Mouse (Mus musculus): ENCODE data around the gene Ftsj3.
"Not testable (repeated sequence)": the region's sequence is repeated elsewhere in the genome, so short reads cannot be mapped to it uniquely, and the experiment has no call there.

Gene Ftsj3

GRCm38 (mm10) chr11:106268326-106269059 is 12.6 kb upstream of the Ftsj3 start:
- DNase-seq (ENCODE audit: low spot score in 2 of 2), result no peak

- DNase-seq (ENCODE audit: low spot score in 2 of 2), result no peak
Observed at GRCm38 (mm10) chr11:106267871-106268270, 12.0 kb upstream of the Ftsj3 start.

GRCm38 (mm10) chr11:106267311-106267852 is 11.5 kb upstream of the Ftsj3 start:
- DNase-seq (ENCODE audit: low spot score in 2 of 2), result no peak

- DNase-seq (ENCODE audit: low spot score in 2 of 2), result no peak
Observed at GRCm38 (mm10) chr11:106266431-106266830, 10.6 kb upstream of the Ftsj3 start.

GRCm38 (mm10) chr11:106265570-106265969 is 9.7 kb upstream of the Ftsj3 start:
- no peak for DNase-seq (ENCODE audit: low spot score in 2 of 2)

- DNase-seq (ENCODE audit: low spot score in 2 of 2), result no peak
Observed at GRCm38 (mm10) chr11:106264988-106265387, 9.1 kb upstream of the Ftsj3 start.

GRCm38 (mm10) chr11:106263963-106264362 is 8.1 kb upstream of the Ftsj3 start:
- no peak for DNase-seq (ENCODE audit: low spot score in 2 of 2)

GRCm38 (mm10) chr11:106260826-106261450 is 5.1 kb upstream of the Ftsj3 start:
- DNase-seq (ENCODE audit: low spot score in 2 of 2), result no peak

- no peak for DNase-seq (ENCODE audit: low spot score in 2 of 2)
Observed at GRCm38 (mm10) chr11:106256775-106257174, 896 bp upstream of the Ftsj3 start.

GRCm38 (mm10) chr11:106255174-106255573 is 705 bp downstream of the Ftsj3 start:
- DNase-seq (ENCODE audit: low spot score in 2 of 2), result no peak

GRCm38 (mm10) chr11:106254767-106255166 is 1.1 kb downstream of the Ftsj3 start:
- DNase-seq (ENCODE audit: low spot score in 2 of 2), result no peak

GRCm38 (mm10) chr11:106249326-106249725 is 6.6 kb downstream of the Ftsj3 start:
- DNase-seq (ENCODE audit: low spot score in 2 of 2), result no peak

- no peak for DNase-seq (ENCODE audit: low spot score in 2 of 2)
Observed at GRCm38 (mm10) chr11:106246834-106247233, 9.0 kb downstream of the Ftsj3 start.

GRCm38 (mm10) chr11:106233978-106234377 is 21.9 kb downstream of the Ftsj3 start:
- not testable (repeated sequence) for DNase-seq (ENCODE audit: low spot score in 2 of 2)

- no peak for DNase-seq (ENCODE audit: low spot score in 2 of 2)
Observed at GRCm38 (mm10) chr11:106220603-106221002, 35.3 kb downstream of the Ftsj3 start.

- DNase-seq (ENCODE audit: low spot score in 2 of 2), result peak; percentile 85 to 86
Observed at GRCm38 (mm10) chr11:106216730-106217490, 39.0 kb downstream of the Ftsj3 start, which contains the start of gene Ddx42. Gene Ddx42 (plus strand): TSS chr11:106216926.

- DNase-seq (ENCODE audit: low spot score in 2 of 2), result peak; percentile 89 to 92
Observed at GRCm38 (mm10) chr11:106215927-106216729, 39.8 kb downstream of the Ftsj3 start, which contains the start of gene Ccdc47. Gene Ccdc47 (minus strand): TSS chr11:106216344.

GRCm38 (mm10) chr11:106215450-106215859 is 40.4 kb downstream of the Ftsj3 start:
- DNase-seq (ENCODE audit: low spot score in 2 of 2), result no peak

- no peak for DNase-seq (ENCODE audit: low spot score in 2 of 2)
Observed at GRCm38 (mm10) chr11:106214856-106215255, 41.0 kb downstream of the Ftsj3 start.

GRCm38 (mm10) chr11:106212771-106213170 is 43.1 kb downstream of the Ftsj3 start:
- DNase-seq (ENCODE audit: low spot score in 2 of 2), result no peak

GRCm38 (mm10) chr11:106202123-106202465 is 53.8 kb downstream of the Ftsj3 start, which contains the start of gene Strada:
Gene Strada (minus strand): TSS chr11:106202168.
- no peak for DNase-seq (ENCODE audit: low spot score in 2 of 2)
